Mouse (Mus musculus): ENCODE measurements around the gene Jun.

DNA sequence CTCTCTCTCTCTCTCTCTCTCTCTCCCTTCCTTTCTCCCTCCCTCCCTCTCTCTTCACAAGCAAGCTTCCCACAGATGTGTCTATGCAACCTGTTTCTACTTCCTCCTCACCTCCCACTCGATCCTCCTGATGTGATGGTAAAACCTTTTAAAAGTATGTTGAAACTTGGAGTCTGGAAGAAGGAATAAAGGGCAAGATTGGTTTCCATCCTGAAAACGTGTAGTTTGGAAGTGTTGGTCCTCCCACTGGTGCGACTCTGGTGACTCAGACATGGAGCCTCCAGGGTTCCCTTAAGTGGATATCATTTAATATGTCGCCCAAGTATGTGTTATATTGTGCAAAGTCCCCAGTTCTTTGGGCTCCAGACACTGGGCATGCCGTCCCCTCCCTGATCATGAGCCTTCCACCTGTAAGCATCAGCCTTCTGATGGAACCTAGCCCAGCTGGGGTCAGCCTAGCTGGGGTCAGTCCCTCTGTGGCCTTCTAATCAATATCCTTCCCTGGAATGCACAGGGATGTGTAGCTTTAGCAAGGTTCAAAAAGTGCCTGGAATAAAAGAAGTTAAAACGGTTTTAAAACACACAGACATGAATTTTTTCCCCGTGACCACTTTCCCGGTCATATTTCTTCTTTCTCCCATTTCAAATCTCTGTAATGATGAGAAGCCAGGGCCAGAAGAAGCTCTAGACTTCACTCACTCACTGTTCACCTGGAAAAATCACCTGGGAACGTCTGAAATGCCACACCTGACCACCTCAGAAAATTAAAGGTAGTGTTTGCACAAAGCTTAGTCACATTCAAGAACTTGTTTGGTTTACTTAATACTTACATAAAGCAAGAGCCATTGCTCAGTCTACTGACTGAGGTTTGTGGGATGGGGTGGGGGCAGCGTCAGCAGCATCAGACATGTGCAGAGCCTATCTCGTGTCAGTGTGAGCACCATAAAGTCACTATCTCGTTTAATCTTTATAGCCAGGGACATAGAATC lies 30.1 kb downstream of the Jun start:
- TF ChIP-seq ZNF384 (IDR thresholded peaks at IDR 0.05; ENCODE audit: low read depth, low read length) (no peak), ZC3H11A (IDR thresholded peaks at IDR 0.05; ENCODE audit: borderline replicate concordance, low read depth, low read length) (no peak), HCFC1 (IDR thresholded peaks at IDR 0.05; ENCODE audit: borderline replicate concordance, insufficient read depth, low read length) (no peak), CHD2 (IDR thresholded peaks at IDR 0.05; ENCODE audit: low read depth, low read length) (no peak)

All from ES-E14 (cell line).